Mouse (Mus musculus) retina, postnatal 7 days (tissue): ENCODE results near the gene Tgfb1i1.

Source experiments
- DNase-seq: peaks from one replicate; pipeline ENCODE4 v3.0.0-alpha.2; 2012; ENCODE audit warnings: low read depth, low spot score

Tgfb1i1 gene

GRCm38 (mm10) chr7:128288923-128289544 lies 42.4 kb downstream of the Tgfb1i1 start:
- no peak for DNase-seq

- DNase-seq, result no peak
Observed at GRCm38 (mm10) chr7:128294785-128295184, 48.2 kb downstream of the Tgfb1i1 start.

GRCm38 (mm10) chr7:128296514-128296913 lies 49.9 kb downstream of the Tgfb1i1 start:
- no peak for DNase-seq

DNA sequence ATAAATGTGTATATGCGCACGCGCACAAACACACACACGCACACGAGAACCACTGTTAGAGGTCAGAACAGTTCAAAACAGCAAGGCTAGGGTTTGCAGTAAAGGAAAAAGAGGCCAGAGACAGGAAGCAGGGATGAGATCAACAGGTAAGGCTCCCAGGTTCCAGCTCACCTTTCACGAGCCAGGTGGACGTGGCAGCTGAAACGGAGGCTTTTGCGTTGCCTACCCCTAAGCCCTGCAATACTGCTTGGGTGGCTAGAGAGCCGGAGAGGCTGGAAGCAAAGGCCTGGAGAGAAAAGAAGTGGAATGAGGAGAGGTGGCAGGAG lies 50.6 kb downstream of the Tgfb1i1 start:
- DNase-seq, result no peak

DNA sequence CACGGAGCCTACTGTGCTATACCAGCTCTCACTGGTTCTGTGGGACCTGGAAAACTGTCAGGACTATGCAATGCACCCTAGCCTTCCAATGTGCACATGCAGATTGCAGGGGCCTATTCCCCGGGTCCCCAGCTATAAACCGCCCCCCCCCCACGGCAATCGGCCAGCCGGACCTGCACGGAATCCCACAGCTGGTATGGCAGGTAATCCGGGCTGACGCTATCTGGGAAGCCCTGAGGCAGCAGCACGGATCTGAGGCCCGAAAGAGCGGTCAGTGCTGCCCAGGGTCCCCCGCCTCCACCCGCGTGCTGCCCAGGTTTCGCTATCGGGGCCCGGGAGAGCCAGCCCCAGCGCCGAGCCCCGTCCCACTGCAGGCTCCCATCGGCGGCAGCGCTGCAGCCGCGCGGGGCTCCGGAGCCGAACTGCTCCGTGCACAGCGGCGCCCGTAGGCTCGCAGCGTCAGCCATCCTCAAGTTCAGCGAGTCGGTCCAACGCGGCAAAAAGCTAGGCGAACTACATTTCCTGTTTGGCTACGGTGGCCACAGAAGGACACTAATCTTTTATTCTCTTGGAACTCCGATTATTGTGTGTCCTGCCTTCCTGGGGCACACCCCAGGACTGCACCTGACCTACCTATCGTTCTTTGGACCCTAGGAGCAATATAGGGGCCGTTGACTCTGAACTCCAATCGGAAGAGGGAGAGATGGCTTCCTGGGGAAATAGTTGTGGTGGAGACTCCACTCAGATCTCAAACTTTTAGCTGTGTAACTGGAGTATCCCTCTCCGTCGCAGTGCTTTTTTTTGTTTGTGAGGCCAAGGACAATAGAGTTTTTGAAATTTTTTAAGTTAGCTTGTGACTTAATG lies 51.2 kb downstream of the Tgfb1i1 start, which contains the start of gene BC017158:
Gene BC017158 (minus strand): TSS at position 554 of the 864 bp plus-strand sequence.
- peak; percentile 67 for DNase-seq

DNA sequence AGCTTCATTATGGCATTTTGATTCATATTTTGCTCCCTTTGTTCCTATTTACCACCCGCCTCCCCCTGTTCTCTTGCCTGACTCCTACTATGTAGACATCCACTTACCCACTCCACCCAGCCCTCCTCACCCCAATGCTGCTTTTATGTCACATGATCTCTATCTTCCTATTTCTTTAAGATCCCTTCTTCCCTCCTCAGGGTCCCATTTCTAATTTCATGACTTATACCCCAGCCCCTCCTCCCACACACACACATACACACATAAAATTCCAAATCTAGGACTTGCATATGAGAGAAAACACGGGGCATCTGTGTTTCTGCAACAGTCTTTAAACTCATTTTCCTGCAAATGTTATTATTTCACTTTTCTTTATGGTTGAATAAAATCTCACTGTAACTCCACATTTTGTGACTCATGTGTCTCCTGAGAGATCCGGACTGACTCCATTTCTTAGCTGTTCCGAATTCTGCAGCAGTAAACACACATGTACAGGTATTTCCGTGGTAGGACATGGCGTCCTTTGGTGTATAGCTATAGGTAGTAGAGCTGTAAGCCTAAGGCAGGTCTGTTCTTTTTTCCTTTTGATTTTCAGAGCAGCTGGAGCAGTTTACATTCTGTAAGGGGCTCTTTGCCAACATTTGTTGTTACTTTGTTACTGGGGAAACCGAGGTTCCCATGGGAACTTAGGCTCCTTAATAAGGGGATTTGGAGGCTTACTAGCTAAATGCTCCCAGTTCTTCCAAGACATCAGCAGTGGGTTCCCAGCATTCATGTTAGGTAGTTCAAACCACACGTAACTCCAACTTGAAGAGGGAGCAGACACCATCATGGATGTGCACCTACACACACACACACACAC lies 52.1 kb downstream of the Tgfb1i1 start:
- DNase-seq, result no peak

GRCm38 (mm10) chr7:128300952-128301351 lies 54.3 kb downstream of the Tgfb1i1 start:
- DNase-seq, result no peak

DNA sequence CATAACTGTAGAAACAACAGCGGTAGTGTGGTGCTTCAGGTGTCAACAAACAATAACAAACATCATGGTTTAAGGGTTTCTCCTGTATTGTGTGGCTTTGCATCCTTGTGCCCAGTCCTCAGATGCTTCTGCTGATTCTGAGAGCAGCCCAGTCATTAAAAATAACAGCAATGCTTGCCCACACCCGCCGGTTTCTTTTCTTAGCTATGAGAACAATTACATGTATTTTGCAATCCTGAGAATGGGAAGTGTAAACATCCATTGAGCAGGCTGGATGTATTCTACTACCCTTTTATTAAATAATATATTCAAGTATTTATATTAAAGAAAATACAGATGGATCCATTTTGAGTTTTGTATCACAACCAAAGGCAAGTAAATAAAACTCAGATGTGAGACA lies 55.5 kb downstream of the Tgfb1i1 start:
- DNase-seq, result no peak

GRCm38 (mm10) chr7:128304198-128304597 lies 57.6 kb downstream of the Tgfb1i1 start:
- DNase-seq, result no peak

- DNase-seq, result peak; percentile 49
Observed at GRCm38 (mm10) chr7:128304907-128305306, 58.3 kb downstream of the Tgfb1i1 start.
